Mouse (Mus musculus): ENCODE data around the gene Srsf6.

DNA sequence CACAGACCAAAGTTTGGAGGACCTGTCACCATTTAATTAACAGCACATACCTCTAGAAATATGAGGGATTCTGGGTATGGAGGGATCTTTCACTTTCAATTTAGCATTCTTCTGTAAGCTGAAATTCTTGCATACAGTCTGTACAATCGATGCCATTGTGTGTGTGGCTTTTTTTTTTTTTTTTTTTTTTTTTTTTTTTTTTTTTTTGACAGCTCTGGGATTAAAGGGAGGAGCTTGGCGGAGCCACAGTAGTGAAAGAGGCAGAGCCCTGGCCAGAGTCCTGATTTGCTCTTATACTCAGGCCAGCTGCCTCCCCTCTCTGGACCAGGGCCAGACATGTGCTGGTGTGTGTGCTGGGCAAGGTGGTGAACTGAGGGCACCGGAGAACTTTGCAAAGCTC lies 54.6 kb downstream of the Srsf6 start:
- TF ChIP-seq CTCF (IDR thresholded peaks at IDR 0.05) (no peak), POLR2A (IDR thresholded peaks at IDR 0.05; ENCODE audit: insufficient read depth, low read depth, low read length) (no peak), EP300 (IDR thresholded peaks at IDR 0.05; ENCODE audit: insufficient read depth, low read depth, low read length) (no peak)
